Mouse (Mus musculus) kidney, adult 18-20 months (tissue): Measurements from ENCODE around the gene Oscar.

Experiments used
- DNase-seq: peaks from one replicate; pipeline ENCODE4 v3.0.0; 2021

Oscar gene

DNA sequence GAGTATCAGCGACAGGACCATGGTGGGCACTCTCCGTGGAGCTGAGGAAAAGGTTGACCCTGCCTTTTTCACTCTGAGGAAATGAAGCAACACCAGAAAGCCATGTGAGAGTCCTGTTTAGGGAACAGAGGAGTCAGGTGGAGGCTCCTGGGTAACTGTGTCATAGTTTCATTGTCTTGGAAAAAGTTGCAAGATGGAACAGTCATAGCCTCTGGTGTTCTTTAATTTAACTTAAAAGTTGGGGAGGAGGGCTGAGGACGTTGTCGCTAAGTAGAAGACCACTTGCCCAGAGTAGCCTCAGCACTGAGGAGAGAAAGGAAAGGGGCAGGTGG lies at the start of gene Oscar:
Gene Oscar, minus strand, starts transcription at position 101 of the 332 bp plus-strand sequence.
- DNase-seq, result no peak

DNA sequence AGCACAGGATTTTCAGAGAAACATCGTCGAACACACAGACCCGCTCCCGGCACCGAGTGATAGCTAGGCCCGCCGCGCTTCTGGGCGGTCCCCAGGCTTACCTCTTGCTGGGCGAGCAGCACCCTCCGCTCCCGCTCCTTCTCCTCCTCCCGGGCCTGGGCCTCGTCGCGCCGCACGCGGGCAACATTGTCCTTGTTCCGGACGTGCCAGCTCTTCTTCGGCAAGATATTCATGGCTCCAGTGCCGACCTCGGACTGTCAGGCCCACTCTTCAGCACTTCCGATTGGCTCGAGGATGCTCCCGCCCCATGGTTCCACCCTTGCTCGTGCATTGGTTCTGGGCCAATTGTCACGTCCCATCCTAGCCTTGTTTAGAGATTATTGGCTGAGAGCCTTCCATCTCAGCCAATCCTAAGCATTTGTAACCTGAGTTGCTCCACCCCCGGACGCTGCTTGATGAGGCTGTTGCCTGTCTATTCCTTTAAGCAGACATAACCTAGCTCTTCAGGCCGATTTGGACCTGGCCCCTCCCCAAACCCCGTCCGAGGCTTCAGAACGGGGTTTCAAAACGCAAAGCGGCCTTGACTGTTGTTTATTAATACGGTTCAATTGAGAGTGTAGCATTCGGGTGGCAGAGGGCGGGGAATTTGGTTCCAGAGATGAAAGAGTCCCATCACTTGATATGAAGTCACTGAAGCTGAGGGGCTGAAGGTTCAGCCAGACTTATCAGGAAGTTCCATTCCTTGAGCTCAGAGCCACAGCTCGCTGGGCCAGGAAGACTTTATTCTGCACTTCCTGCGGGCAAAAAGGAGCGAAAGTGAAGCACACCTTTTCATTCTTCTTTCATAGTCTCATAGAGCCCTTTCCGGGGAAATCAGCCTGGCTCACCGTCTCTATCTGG lies 49.5 kb upstream of the Oscar start, which contains the start of gene Leng1:
Gene Leng1, minus strand, starts transcription at position 626 of the 900 bp plus-strand sequence.
- peak; percentile 96 for DNase-seq

DNA sequence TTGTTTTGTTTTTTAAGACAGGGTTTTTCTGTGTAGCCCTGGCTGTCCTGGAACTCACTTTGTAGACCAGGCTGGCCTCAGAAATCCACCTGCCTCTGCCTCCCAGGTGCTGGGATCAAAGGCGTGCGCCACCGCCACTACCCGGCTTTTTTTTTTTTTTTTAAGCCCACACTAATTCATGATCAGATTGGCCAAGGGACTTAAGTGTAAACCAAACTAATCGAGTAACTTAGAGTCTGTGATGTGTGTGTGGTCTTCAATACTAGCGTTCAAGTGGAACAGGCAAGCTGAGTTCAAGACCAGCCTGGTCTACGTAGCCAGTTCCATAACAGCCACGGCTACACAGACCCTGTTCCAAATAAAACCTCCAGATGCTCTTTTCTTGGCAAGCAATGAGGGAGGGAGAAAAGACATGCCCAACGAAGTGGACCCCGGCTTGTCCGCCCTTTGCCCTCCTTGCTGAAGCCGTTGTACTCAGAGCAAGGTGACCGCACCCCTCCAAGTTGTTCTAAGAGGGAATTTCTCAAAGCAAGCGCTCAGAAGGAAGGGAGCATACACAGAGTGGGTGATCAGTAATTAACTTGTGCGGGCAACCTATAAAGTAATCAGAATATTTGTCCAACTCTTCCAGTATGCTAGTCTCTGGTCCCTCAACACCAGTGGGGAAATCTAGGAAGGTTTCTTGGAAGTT lies 48.7 kb upstream of the Oscar start:
- peak; percentile 50 for DNase-seq

DNA sequence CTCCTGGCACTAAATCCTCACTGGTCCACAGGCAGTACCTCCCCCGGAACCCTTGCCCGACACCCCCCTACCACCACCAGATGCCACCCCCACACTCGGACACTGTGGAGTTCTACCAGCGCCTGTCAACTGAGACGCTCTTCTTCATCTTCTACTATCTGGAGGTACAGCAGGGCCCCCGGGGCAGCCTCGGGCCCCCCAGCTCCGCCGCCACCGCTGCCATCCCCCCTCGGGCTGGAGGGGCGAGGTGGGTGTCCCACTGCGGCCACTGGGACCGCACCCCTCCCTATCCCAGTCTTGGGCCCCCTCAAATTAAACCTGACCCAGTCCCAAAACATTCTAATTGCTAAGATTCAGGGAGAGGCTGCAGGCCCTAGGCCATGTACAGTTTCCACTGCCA lies 42.6 kb upstream of the Oscar start:
- DNase-seq, result no peak

DNA sequence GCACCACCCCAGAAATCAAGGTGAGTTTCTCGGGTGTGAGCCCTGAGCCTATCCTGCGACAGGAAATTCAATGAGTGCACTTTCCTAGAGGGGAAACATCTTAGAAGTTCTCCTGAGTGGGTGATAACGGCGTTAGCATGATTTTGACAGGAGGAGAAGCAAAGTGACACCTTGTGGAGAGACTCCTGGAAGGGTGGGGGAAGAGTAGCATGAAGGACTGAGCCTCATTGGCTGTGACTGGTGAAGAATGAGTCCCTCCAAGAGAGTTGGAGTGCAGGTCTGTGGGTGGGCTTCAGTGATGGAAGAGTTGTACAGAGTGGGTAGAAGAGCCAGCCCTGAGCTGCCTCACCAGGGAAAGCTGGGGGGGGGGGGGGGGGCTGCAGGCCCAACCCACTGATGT lies 41.0 kb upstream of the Oscar start:
- DNase-seq, result no peak

DNA sequence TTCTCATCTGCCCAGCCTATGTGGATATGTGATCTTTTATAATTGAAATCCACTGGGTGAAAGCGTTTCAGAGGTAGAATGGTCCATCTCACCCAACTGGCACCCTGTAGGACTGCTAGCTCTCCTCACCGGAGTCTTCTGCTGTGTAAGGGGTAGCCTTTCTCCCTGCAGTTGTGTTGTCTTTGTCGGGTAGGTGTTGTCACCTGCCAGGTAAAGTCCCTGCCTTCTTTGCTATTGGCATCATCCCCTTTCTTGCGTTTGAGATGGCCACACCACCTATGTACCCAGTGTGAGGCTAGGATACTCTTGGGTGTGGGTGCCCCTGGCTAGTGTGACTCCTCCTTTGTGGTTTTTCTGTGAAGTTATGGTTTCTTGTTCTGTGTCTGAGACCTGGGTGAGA lies 30.7 kb upstream of the Oscar start:
- DNase-seq, result no peak

DNA sequence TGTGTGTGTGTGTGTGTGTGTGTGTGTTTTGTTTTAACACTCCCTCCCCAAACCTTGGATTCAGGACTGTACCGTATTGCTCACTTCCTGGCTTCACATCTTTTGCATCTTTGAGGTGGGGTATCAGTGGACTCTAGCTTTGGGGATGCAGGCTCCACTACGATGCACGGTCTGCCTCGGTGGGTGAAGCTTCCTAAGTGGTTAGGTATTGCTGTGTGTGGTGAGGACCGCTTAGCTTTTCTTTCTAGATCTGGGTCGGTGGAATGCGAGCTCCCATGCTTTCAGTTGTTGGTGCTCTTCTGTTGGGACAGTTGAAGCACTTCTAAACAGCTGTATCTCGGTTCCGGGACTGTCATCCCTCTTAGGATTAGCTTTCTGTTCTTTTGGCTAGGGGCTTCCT lies 30.2 kb upstream of the Oscar start:
- DNase-seq, result no peak

DNA sequence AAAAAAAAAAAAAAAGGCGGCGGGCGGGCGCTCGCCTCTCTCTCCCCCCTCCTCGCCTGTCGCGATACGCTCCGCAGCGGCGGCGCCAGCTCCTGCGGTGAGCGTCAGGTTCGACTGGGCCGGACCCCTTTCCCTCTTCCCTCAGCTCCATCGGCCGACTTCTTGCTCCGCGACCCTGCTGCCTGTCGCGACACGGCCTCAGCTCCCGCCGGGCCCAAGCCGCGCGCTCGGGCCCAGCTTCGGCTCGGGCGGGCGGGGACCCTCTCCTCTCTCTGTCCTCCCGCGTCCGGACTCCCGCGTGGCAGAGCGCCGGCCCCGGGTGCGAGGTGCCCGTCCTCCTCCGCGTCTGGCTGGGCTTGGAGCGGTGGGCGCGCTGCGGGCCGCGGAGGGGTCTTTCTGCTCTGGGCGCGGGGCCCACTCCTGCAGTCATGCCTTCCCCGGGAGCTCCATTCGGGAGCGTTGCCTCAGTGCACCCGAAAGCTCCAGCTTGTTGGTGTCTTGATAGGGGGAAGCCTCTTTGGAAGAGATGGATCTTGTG lies 29.6 kb upstream of the Oscar start:
- no peak for DNase-seq

DNA sequence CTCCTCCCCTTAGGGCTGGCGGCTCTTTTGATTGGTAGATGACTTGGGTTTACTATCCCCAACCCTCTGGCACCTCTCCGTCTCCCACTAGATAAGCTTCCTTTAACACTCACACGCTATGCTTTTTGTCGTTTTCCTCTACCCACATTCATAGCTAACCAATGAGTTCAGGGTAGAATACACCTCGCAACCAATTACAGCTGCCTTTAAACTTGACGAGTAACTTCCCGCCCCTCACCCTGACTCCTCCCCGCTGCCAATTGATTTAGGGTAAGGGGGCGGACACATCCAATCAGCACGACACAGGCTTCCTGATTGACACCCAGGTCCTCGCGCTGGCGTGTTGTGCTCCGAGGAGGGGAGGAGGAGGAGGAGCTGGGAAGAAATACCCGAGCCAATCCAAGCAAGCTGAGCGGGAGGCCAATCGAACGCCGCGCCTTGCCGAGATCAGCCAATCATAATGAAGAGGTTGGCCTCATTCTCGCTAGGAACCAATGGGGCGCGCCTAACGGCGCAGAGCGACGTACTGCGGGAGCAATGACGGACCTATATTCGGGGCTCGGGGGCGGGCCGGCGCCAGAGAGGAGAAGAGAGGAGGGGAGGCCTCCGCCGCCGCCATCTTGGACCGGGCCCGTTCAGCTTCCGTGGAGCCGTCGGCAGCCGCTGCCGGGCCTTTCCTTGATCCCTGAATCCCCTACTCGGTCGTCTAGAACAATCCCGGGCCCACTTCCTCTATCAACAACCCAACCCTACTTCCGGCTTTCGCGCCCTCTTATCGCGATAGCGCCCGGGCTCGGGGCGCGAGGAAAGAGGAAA lies 28.9 kb upstream of the Oscar start, which contains the start of gene Cnot3:
Gene Cnot3, plus strand, starts transcription at position 597 of the 816 bp plus-strand sequence.
- peak; percentile 96 for DNase-seq

DNA sequence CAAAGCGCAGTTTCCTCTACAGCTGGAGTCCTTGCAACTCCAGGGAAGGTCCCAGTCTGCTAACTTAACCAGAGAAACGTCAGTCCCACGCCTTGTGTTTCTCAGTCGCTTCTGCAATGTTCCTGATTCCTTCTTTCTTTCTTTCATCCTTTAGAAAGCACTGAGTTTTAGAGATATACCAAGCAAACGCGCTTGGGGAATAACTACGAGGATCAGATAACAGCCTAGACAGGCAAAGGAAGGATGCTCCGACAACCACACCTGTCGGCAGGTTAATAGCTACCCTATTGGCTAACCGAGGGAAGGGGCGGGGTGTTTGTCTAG lies 28.4 kb upstream of the Oscar start:
- DNase-seq, result no peak

DNA sequence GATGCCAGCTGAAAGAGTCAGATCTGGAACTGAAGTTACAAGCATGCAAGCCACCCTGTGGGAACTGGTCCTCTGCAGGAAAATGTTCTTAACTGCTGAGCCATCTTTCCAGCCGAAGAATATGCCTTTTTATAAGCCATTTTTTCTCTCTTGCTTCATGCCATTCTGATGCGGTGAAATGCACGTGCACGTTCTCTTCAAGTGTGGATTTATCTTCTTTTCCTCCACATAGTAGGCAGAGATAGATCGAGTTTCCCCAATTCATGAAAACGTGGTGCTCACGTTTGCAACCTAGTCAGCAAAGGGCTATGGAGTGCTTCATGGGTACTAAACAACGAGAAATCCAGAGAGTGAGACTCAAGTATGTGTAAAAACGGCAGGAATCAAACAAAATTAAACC lies 27.9 kb upstream of the Oscar start:
- DNase-seq, result no peak

DNA sequence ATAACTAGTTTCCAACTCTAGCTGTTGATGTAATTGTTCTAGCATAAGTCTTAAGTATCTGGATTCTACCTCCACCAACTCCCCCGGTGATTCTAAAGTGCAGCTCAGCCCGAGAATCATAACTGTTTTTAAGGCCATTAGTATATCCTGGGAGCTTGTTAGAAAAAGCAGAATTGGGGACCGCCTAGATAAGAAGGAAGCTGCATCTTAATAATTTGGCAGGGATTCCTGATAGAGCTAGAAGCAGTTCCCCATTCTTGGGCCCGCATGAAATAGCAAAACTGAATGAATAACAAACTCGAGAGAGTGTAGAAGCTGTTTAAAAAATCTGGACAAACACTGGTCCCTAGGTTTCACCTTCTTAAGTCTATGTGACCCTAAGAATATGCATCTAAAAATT lies 27.5 kb upstream of the Oscar start:
- DNase-seq, result no peak

DNA sequence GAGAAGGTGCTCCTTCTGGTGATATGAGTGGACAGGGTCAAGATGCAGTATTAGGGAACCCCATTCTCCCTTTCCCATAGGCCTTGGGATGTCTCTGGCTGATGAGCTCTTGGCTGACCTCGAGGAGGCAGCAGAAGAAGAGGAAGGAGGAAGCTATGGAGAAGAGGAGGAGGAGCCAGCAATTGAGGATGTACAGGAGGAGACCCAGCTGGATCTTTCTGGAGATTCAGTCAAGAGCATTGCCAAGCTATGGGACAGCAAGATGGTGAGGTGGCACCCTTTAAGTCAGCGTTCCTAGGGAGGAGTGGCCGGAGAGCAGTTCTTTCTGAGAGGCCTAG lies 14.5 kb upstream of the Oscar start:
- DNase-seq, result no peak

DNA sequence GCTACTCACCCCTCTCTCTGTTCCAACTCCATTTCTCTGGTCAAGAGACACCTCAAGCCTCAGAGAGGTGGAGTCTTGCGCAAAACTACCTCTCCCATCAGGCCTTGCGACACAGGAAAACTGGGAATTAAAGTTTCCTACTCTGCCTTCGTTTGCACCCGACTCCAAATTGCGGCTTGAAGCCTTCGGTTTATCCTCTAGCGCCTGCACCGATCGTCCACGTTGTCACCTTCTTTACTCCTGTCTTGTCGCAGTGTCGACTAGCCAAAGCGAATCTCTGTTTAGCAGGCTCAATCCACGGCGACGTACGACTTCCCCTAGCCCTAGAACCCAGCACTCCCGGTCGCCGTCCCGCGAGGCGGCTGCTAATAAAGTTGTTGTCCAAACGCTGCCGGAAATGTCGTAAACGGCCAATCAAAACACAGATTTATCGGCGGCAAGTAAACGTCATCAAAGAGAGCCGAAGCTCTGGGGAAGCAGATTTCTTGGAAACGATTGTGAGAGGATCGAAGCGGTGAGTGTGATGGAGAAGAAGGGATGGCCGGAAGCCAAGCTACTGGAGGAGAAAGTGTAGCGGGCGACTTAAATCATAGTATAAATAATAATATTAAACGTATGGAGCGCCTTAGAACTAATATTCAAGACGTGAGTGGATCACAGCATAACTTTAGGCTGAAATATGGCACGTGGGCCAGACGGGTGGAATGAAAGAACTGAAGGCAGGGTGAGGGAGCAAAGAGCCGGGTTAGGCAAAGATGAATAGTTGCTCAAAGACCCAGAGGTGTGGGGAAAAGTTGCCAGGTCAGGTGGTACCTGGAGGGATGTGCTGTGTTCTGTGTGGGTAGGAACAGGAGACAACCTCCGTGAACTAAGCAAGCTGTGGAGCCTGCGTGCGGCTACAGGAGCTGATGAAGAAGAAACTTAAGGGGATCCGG lies 13.9 kb upstream of the Oscar start, which contains the start of the genes Tfpt and Prpf31:
Gene Tfpt, minus strand, starts transcription at position 387 of the 935 bp plus-strand sequence.
Gene Prpf31, plus strand, starts transcription at position 443 of the 935 bp plus-strand sequence.
- peak; percentile 95 for DNase-seq

DNA sequence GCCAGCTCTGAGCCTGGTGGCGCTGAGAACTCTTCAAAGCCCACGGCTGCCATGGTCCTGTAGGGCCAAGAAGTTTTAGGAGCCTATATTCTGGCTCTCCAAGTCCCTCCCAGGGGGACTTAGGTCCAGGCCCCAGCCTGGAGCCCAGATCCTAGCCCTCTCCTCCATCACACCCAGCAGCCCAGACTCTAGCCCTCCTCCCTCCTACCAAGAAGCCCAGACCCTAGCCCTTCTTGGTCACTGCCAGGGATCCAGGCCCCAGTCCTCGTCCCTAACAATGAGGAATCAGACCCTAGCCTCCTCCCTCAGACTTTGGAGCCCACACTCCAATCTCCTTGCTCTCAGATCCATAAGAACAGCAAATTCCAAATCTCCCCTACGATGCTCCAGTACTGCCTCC lies 13.1 kb upstream of the Oscar start:
- no peak for DNase-seq

DNA sequence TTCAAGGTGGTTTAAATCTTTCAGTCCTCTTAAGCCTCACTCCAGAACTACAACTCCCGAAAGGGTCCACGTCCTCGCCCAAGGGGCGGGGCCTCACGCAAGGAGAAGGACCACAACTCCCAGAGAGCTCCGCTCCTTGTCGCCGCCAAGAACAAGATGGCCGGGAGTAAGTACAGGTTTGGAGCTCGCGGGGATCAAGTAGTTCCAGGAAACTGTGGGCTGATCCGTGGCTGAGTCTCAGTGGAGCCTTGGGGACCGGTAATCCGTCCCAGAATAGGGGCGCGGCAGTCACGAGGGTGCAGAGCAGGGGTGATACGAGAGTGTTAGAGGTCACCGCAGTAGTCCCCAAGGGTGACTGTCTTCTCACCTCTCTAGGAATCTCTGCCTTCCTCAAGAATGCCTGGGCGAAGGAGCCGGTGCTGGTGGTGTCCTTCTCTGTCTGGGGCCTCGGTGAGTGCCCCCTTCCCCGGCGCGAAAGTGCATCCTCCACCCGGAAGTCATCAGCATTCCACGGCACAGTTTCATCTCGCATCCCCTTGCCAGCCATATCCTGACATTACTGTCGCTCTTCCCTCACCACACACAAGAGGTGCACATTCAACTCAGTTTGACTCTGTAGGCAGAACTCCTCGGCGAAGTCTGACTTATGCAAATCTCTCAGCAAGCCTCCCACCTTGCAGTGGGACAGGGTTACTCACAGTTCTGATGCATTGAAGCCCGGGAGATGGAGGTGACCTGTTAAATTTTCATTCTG lies 1.5 kb upstream of the Oscar start, which contains the start of gene Ndufa3:
Gene Ndufa3, plus strand, starts transcription at position 132 of the 754 bp plus-strand sequence.
- DNase-seq, result peak; percentile 87

DNA sequence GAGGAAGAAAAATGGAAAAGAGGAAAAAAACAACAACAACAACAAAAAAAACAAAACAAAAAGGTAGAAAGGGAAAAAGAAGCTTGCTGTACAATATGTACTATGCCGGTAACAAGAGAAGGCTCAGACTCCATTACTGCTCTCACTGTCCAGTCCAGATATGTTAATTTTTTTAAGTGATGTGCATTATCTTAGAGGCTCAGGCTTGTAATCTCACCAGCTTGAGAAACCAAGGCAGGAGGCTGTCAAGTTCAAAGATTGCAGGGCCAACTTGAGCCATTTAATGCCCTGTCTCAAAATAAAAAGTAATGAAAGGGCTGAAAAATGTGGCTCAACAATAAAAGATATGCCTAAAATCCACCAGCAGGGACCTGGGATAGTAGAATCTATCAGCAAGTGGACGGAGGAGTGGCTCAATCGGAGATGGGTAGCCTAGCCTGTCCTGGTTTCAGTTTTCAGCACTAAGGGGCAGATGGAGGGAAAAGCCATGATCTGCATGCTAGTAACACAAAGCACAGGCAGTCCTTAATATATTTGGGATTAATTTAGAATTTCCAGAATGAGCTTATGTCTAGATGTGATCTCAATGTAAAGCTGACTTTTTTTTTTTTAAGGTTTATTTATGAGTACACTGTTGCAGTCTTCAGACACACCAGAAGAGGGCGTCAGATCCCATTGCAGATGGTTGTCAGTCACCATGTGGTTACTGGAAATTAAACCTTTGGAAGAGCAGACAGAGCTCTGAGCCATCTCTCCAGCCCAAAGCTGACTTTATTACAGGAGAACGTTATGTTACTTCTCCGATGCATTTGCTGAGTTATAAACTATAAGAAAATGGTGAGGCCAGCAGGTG lies 658 bp upstream of the Oscar start:
- no peak for DNase-seq

DNA sequence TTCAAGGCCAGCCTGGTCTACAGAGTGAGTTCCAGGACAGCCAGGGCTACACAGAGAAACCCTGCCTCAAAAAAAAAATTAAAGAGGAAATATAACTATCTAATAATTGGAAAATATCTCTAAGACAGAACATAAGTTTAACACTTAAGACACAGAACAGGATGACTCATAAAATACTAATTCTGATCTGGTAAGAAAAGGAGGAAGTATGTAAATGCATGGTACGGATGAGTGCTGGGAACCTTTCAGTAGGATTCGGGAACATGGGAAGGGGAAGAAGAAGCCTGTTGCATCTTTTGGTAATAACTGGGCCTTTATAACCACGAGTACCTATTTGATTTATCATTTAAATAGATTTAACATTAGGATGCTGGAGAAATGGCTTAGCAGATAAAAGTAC lies 1.9 kb downstream of the Oscar start:
- no peak for DNase-seq

DNA sequence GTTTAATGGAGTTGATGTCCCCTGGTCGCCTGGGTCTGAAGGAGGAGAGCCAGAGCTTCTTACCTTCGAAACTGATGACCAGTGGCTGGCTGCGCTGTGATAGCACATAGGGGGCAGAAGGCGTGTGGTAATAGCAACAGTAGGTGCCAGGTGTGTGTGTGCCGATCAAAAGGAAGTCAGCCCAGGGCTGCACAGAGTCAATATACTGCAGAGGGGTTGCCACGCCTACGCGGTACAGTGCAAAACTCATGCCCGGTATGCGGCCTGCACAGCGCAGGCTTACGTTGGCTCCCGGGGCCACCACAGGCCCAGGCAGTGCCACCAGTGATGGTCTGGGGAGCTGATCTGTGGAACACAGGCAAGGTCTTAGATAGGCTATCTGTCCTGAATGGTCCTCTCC lies 5.0 kb downstream of the Oscar start:
- no peak for DNase-seq

DNA sequence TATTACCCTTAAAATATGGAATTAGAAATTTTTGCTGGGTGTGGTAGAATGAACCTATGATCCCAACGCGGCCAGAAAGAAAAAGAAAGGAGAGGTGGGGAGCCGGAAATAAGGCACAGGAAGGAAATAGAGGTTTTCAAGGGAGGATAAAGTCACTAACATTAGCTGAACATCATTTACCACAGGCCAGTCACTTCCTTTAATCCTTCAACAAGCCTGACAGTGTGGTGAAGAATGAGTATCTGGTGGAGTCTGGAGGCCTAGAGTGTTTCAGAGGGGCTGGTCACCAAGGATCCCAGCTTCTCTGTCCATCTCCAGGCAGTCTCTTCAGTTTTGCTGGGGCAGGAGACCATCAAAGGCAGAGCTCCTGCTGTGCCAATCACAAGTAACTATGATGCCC lies 5.5 kb downstream of the Oscar start:
- DNase-seq, result no peak
